Mouse (Mus musculus): ENCODE measurements around the gene Psmc3ip. TPM values are rescaled to one million over a fixed set of nuclear protein-coding genes. Genes with fewer than 3 reads are reported as not detected.

Gene Psmc3ip
- polyA plus RNA-seq, 1 experiment = 12.9 TPM

- Histone ChIP-seq H3K27ac (ENCODE audit: insufficient read depth, low read length) (peak overlapping the region; percentile 71), H3K4me1 (ENCODE audit: control insufficient read depth, insufficient read depth, low read length) (peaks cover 9% of the 10 kb centered on the region; the same call in 1 of the 2 replicates), H3K4me3 (ENCODE audit: insufficient read depth, low read length) (peak overlapping the region; percentile 44)
- no peak for TF ChIP-seq POLR2A (IDR thresholded peaks at IDR 0.05; ENCODE audit: low read depth, low read length)
- TF ChIP-seq CTCF (IDR thresholded peaks at IDR 0.05; ENCODE audit: borderline replicate concordance, insufficient read depth, low read length) = no peak
Measured at GRCm38 (mm10) chr11:101081659-101082058, 13.6 kb downstream of the Psmc3ip start.

- H3K4me1 ChIP-seq (ENCODE audit: control insufficient read depth, insufficient read depth, low read length) = no peaks in the 10 kb centered on the region; the same call in 1 of the 2 replicates
- H3K4me3 ChIP-seq (ENCODE audit: insufficient read depth, low read length) = no peak overlapping the region
- no peak overlapping the region for H3K27ac ChIP-seq (ENCODE audit: insufficient read depth, low read length)
- TF ChIP-seq CTCF (IDR thresholded peaks at IDR 0.05; ENCODE audit: borderline replicate concordance, insufficient read depth, low read length) (no peak), POLR2A (IDR thresholded peaks at IDR 0.05; ENCODE audit: low read depth, low read length) (no peak)
Measured at GRCm38 (mm10) chr11:101080421-101080820, 14.8 kb downstream of the Psmc3ip start.

- no peaks in the 10 kb centered on the region; the same call in 1 of the 2 replicates for H3K4me1 ChIP-seq (ENCODE audit: control insufficient read depth, insufficient read depth, low read length)
- no peak overlapping the region for H3K4me3 ChIP-seq (ENCODE audit: insufficient read depth, low read length)
- TF ChIP-seq CTCF (IDR thresholded peaks at IDR 0.05; ENCODE audit: borderline replicate concordance, insufficient read depth, low read length) (no peak), POLR2A (IDR thresholded peaks at IDR 0.05; ENCODE audit: low read depth, low read length) (no peak)
- H3K27ac ChIP-seq (ENCODE audit: insufficient read depth, low read length) = no peak overlapping the region
Measured at GRCm38 (mm10) chr11:101079746-101080145, 15.5 kb downstream of the Psmc3ip start.

- no peaks in the 10 kb centered on the region for H3K4me1 ChIP-seq (ENCODE audit: control insufficient read depth, insufficient read depth, low read length)
Measured at GRCm38 (mm10) chr11:101078121-101078520, 17.1 kb downstream of the Psmc3ip start, which contains the start of gene Hsd17b1. Gene Hsd17b1 (plus strand): TSS chr11:101078411.

GRCm38 (mm10) chr11:101071810-101072428 lies 23.3 kb downstream of the Psmc3ip start:
- no peak overlapping the region for H3K27ac ChIP-seq (ENCODE audit: insufficient read depth, low read length)
- no peaks in the 10 kb centered on the region; the same call in 1 of the 2 replicates for H3K4me1 ChIP-seq (ENCODE audit: control insufficient read depth, insufficient read depth, low read length)
- TF ChIP-seq CTCF (IDR thresholded peaks at IDR 0.05; ENCODE audit: borderline replicate concordance, insufficient read depth, low read length) (no peak), POLR2A (IDR thresholded peaks at IDR 0.05; ENCODE audit: low read depth, low read length) (no peak)
- H3K4me3 ChIP-seq (ENCODE audit: insufficient read depth, low read length) = no peak overlapping the region

More at GRCm38 (mm10) chr11:101078121-101078520, 17.1 kb downstream of the Psmc3ip start, which contains the start of gene Hsd17b1:
- no peak within 1 kb of the TSS for H3K4me3 ChIP-seq (ENCODE audit: insufficient read depth, low read length)
- no peak within 1 kb of the TSS for H3K27ac ChIP-seq (ENCODE audit: insufficient read depth, low read length)
- TF ChIP-seq POLR2A (IDR thresholded peaks at IDR 0.05; ENCODE audit: low read depth, low read length) = no peak
- TF ChIP-seq CTCF (IDR thresholded peaks at IDR 0.05; ENCODE audit: borderline replicate concordance, insufficient read depth, low read length) = no peak

- Histone ChIP-seq H3K4me1 (ENCODE audit: control insufficient read depth, insufficient read depth, low read length) (no peaks in the 10 kb centered on the region; the same call in 1 of the 2 replicates), H3K4me3 (ENCODE audit: insufficient read depth, low read length) (peak overlapping the region; percentile 51; the same call in 1 of the 2 replicates), H3K27ac (ENCODE audit: insufficient read depth, low read length) (no peak overlapping the region)
- no peak for TF ChIP-seq CTCF (IDR thresholded peaks at IDR 0.05; ENCODE audit: borderline replicate concordance, insufficient read depth, low read length)
- no peak for TF ChIP-seq POLR2A (IDR thresholded peaks at IDR 0.05; ENCODE audit: low read depth, low read length)
Measured at GRCm38 (mm10) chr11:101070987-101071386, 24.2 kb downstream of the Psmc3ip start.

GRCm38 (mm10) chr11:101070189-101070527 lies 25.1 kb downstream of the Psmc3ip start:
- H3K4me1 ChIP-seq (ENCODE audit: control insufficient read depth, insufficient read depth, low read length) = no peaks in the 10 kb centered on the region; the same call in 1 of the 2 replicates
- no peak overlapping the region for H3K27ac ChIP-seq (ENCODE audit: insufficient read depth, low read length)
- H3K4me3 ChIP-seq (ENCODE audit: insufficient read depth, low read length) = peak overlapping the region; percentile 51
- no peak for TF ChIP-seq CTCF (IDR thresholded peaks at IDR 0.05; ENCODE audit: borderline replicate concordance, insufficient read depth, low read length)
- no peak for TF ChIP-seq POLR2A (IDR thresholded peaks at IDR 0.05; ENCODE audit: low read depth, low read length)

- Histone ChIP-seq H3K4me1 (ENCODE audit: control insufficient read depth, insufficient read depth, low read length) (no peaks in the 10 kb centered on the region; the same call in 1 of the 2 replicates), H3K4me3 (ENCODE audit: insufficient read depth, low read length) (peak within 1 kb of the TSS; percentile 51), H3K27ac (ENCODE audit: insufficient read depth, low read length) (no peak within 1 kb of the TSS)
- TF ChIP-seq CTCF (IDR thresholded peaks at IDR 0.05; ENCODE audit: borderline replicate concordance, insufficient read depth, low read length) (no peak), POLR2A (IDR thresholded peaks at IDR 0.05; ENCODE audit: low read depth, low read length) (peak; percentile 86)
Measured at GRCm38 (mm10) chr11:101069391-101070188, 25.6 kb downstream of the Psmc3ip start, which contains the start of gene Naglu. Gene Naglu (plus strand): TSS chr11:101070012.

GRCm38 (mm10) chr11:101066549-101067412 lies 28.5 kb downstream of the Psmc3ip start:
- peaks cover 14% of the 10 kb centered on the region for H3K4me1 ChIP-seq (ENCODE audit: control insufficient read depth, insufficient read depth, low read length)
- H3K27ac ChIP-seq (ENCODE audit: insufficient read depth, low read length) = no peak overlapping the region
- TF ChIP-seq POLR2A (IDR thresholded peaks at IDR 0.05; ENCODE audit: low read depth, low read length) (no peak), CTCF (IDR thresholded peaks at IDR 0.05; ENCODE audit: borderline replicate concordance, insufficient read depth, low read length) (peak; percentile 93)
- H3K4me3 ChIP-seq (ENCODE audit: insufficient read depth, low read length) = no peak overlapping the region; the same call in 1 of the 2 replicates
